8 mouse cellular contexts compared by ENCODE assay signal in genomic region chr15:85011895-85012661, GRCm38 (mm10). TPM values are rescaled to one million over a fixed set of nuclear protein-coding genes. Genes with fewer than 3 reads are reported as not detected.
A peak's percentile ranks its signal among the peaks of the same experiment; 100 is the strongest.
DNase-seq lines count a peak whose midpoint lies in the region; ATAC-seq lines count a peak whose summit lies in the region.

No protein-coding gene starts in this region.

- ATAC-seq in forebrain, embryonic 16.5 days, result no peak
- ATAC-seq in forebrain, embryonic 11.5 days (replicated peaks; ENCODE audit: low FRiP score), result no peak
- ATAC-seq in embryonic facial prominence, embryonic 15.5 days (ENCODE audit: insufficient number of reproducible peaks, low FRiP score, low TSS enrichment, low read depth), result no peak
- no peak for ATAC-seq in cerebellum, adult (ENCODE audit: insufficient number of reproducible peaks, low FRiP score, low TSS enrichment)

- H3K27me3 ChIP-seq in forebrain, embryonic 16.5 days (replicated peaks; ENCODE audit: control insufficient read depth, insufficient read depth, low read length), result no peaks in the 10 kb centered on the region
- peaks cover 2% of the 10 kb centered on the region; the same call in 1 of the 2 replicates for H3K27me3 ChIP-seq in forebrain, embryonic 11.5 days (ENCODE audit: control insufficient read depth, insufficient read depth, low read length)
- H3K27me3 ChIP-seq in embryonic facial prominence, embryonic 15.5 days, result peaks cover 5% of the 10 kb centered on the region

- H3K4me2 ChIP-seq in forebrain, embryonic 16.5 days (ENCODE audit: low read length), result no peak overlapping the region
- no peak overlapping the region for H3K4me2 ChIP-seq in forebrain, embryonic 11.5 days (ENCODE audit: low read depth, low read length, severe bottlenecking)
- no peak overlapping the region; the same call in 1 of the 2 replicates for H3K4me2 ChIP-seq in embryonic facial prominence, embryonic 15.5 days (replicated peaks)

- no peaks in the 10 kb centered on the region for H3K9me3 ChIP-seq in forebrain, embryonic 16.5 days (ENCODE audit: control insufficient read depth, low read length)
- H3K9me3 ChIP-seq in forebrain, embryonic 11.5 days (ENCODE audit: control insufficient read depth, low read length), result no peaks in the 10 kb centered on the region
- no peaks in the 10 kb centered on the region for H3K9me3 ChIP-seq in embryonic facial prominence, embryonic 15.5 days (replicated peaks)

- no peak for DNase-seq in forebrain, embryonic 11.5 days (ENCODE audit: low spot score)
- DNase-seq in kidney, postnatal 14 days, result peak; percentile 21
- DNase-seq in kidney, adult 9 months, result no peak
- peak; percentile 39 for DNase-seq in lung, postnatal 14 days
- DNase-seq in layer of hippocampus, adult 18-20 months (ENCODE audit: low spot score in 2 of 2), result no peak

- no peak overlapping the region for H3K4me3 ChIP-seq in forebrain, embryonic 16.5 days (replicated peaks; ENCODE audit: low read length)
- H3K4me3 ChIP-seq in forebrain, embryonic 11.5 days (ENCODE audit: low read depth, low read length), result no peak overlapping the region
- H3K4me3 ChIP-seq in embryonic facial prominence, embryonic 15.5 days (replicated peaks), result no peak overlapping the region

- peak overlapping the region; percentile 14; the same call in 1 of the 2 replicates for H3K27ac ChIP-seq in forebrain, embryonic 16.5 days (ENCODE audit: low read length)
- no peak overlapping the region; the same call in 1 of the 2 replicates for H3K27ac ChIP-seq in forebrain, embryonic 11.5 days (ENCODE audit: low read depth, low read length)
- H3K27ac ChIP-seq in embryonic facial prominence, embryonic 15.5 days (replicated peaks), result peak overlapping the region; percentile 73

- H3K9ac ChIP-seq in forebrain, embryonic 16.5 days (replicated peaks; ENCODE audit: low read depth, low read length), result no peak overlapping the region
- H3K9ac ChIP-seq in forebrain, embryonic 11.5 days (ENCODE audit: low read length), result no peak overlapping the region
- H3K9ac ChIP-seq in embryonic facial prominence, embryonic 15.5 days, result no peak overlapping the region

- WGBS in forebrain, embryonic 16.5 days, result 52% methylated on average over 19 of the region's 19 CpGs
- WGBS in forebrain, embryonic 11.5 days, result 51% methylated on average over 19 of the region's 19 CpGs
- 26% methylated on average over 19 of the region's 19 CpGs for WGBS in embryonic facial prominence, embryonic 15.5 days

- no peaks in the 10 kb centered on the region for H3K36me3 ChIP-seq in forebrain, embryonic 16.5 days (ENCODE audit: control insufficient read depth, insufficient read depth)
- no peaks in the 10 kb centered on the region for H3K36me3 ChIP-seq in forebrain, embryonic 11.5 days (ENCODE audit: control insufficient read depth, insufficient read depth, low read length)
- H3K36me3 ChIP-seq in embryonic facial prominence, embryonic 15.5 days, result no peaks in the 10 kb centered on the region

- H3K4me1 ChIP-seq in forebrain, embryonic 16.5 days (replicated peaks; ENCODE audit: control insufficient read depth, insufficient read depth, low read length), result peaks cover 14% of the 10 kb centered on the region
- 0 out of 2 replicates have a peak, but pooled peaks cover 1% of the 10 kb centered on the region for H3K4me1 ChIP-seq in forebrain, embryonic 11.5 days (replicated peaks; ENCODE audit: control insufficient read depth, insufficient read depth, low read length)
- peaks cover 17% of the 10 kb centered on the region for H3K4me1 ChIP-seq in embryonic facial prominence, embryonic 15.5 days

RNA-seq across cellular contexts. Expression of gene Upk3a, which starts 4.9 kb away (rescaled TPM):
- 0.83 and 1.1 TPM in 2 replicates for polyA plus RNA-seq in forebrain, embryonic 16.5 days (2015; fragmentation: Nextera tagmentation; extraction: Ambion mirVana)
- not detected in 2 replicates for polyA plus RNA-seq in forebrain, embryonic 11.5 days (2014; fragmentation: Nextera tagmentation; extraction: Ambion mirVana)
- 6.2 and 18.2 TPM in 2 replicates for polyA plus RNA-seq in embryonic facial prominence, embryonic 15.5 days (2015; fragmentation: Nextera tagmentation; extraction: Ambion mirVana)
- under 1 TPM in 1 of 2 experiments, not detected in 1; 0.40 TPM for total RNA-seq in layer of hippocampus, adult 18-20 months (2021)

RNA-seq across cellular contexts. Expression of gene Fam118a, which starts 16.7 kb away (rescaled TPM):
- 35.3 and 38.9 TPM in 2 replicates for polyA plus RNA-seq in forebrain, embryonic 16.5 days (2015; fragmentation: Nextera tagmentation; extraction: Ambion mirVana)
- polyA plus RNA-seq in forebrain, embryonic 11.5 days (2014; fragmentation: Nextera tagmentation; extraction: Ambion mirVana), result 25.3 and 27.4 TPM in 2 replicates
- polyA plus RNA-seq in embryonic facial prominence, embryonic 15.5 days (2015; fragmentation: Nextera tagmentation; extraction: Ambion mirVana), result 24.9 and 31.7 TPM in 2 replicates
- 10 to 100 TPM; 29.9 to 35.2 TPM for total RNA-seq in layer of hippocampus, adult 18-20 months (2021)

RNA-seq across cellular contexts. Expression of gene 5031439G07Rik, which starts 23.7 kb away (rescaled TPM):
- 24.2 and 24.8 TPM in 2 replicates for polyA plus RNA-seq in forebrain, embryonic 16.5 days (2015; fragmentation: Nextera tagmentation; extraction: Ambion mirVana)
- 16.2 and 28.6 TPM in 2 replicates for polyA plus RNA-seq in forebrain, embryonic 11.5 days (2014; fragmentation: Nextera tagmentation; extraction: Ambion mirVana)
- 9.1 and 9.8 TPM in 2 replicates for polyA plus RNA-seq in embryonic facial prominence, embryonic 15.5 days (2015; fragmentation: Nextera tagmentation; extraction: Ambion mirVana)
- 100 to 1,000 TPM in 1 of 2 experiments, 10 to 100 TPM in 1; 97.0 to 102 TPM for total RNA-seq in layer of hippocampus, adult 18-20 months (2021)

Comparison
In these comparisons a context has a peak if more than half of its experiments do, and no peak if none do; other contexts are left out.
1. DNase-seq: peak in kidney, postnatal 14 days (single experiment) and lung, postnatal 14 days (single experiment); none in forebrain, embryonic 11.5 days (single experiment), kidney, adult 9 months (single experiment) and layer of hippocampus, adult 18-20 months (0 of 2).